Mouse (Mus musculus) bone marrow macrophage, adult 2 months (primary cell): ENCODE measurements around the gene Pin1.

Experiments used
- CTCF ChIP-seq: IDR thresholded peaks from 2 replicates; pipeline ENCODE4 v1.5.1; 2012; ENCODE audit warnings: low read depth, mild to moderate bottlenecking, low read length, moderate library complexity
- POLR2A ChIP-seq: IDR thresholded peaks from 2 replicates; pipeline ENCODE4 v1.6.1; 2012; ENCODE audit warnings: mild to moderate bottlenecking, low read depth, low read length, borderline replicate concordance

GRCm38 (mm10) chr9:20639486-20639885 lies 12.4 kb upstream of the Pin1 start:
- TF ChIP-seq CTCF: no peak
- no peak for TF ChIP-seq POLR2A
